In genomic region chr14:72116842-72117241, GRCm38 (mm10) we compare ENCODE assay signal across 11 mouse cellular contexts.
DNase-seq lines count a peak whose midpoint lies in the region; ATAC-seq and TF ChIP-seq lines count a peak whose summit lies in the region.
"Had no signal": no experiment of that assay in that cellular context is flagged by ENCODE, and none has a peak within 500 bp of the region (broad histone marks: within the 10 kb centered on the region; RNA-seq: fewer than 3 reads in every experiment).

No protein-coding gene starts in this region.

- H3K36me3 ChIP-seq in forebrain, embryonic 14.5 days (ENCODE audit: control insufficient read depth, insufficient read depth, low read length) = no peaks in the 10 kb centered on the region
- H3K36me3 ChIP-seq in forebrain, embryonic 11.5 days (ENCODE audit: control insufficient read depth, insufficient read depth, low read length) = no peaks in the 10 kb centered on the region
- H3K36me3 ChIP-seq in midbrain, embryonic 14.5 days (ENCODE audit: control insufficient read depth, insufficient read depth, low read length) = no peaks in the 10 kb centered on the region
- no peaks in the 10 kb centered on the region for H3K36me3 ChIP-seq in midbrain, embryonic 16.5 days (ENCODE audit: control insufficient read depth, insufficient read depth, low read length)
- H3K36me3 ChIP-seq: midbrain, embryonic 12.5 days had no signal

- H3K4me1 ChIP-seq in forebrain, embryonic 14.5 days (ENCODE audit: control insufficient read depth, insufficient read depth, low read length) = no peaks in the 10 kb centered on the region
- no peaks in the 10 kb centered on the region for H3K4me1 ChIP-seq in forebrain, embryonic 11.5 days (replicated peaks; ENCODE audit: control insufficient read depth, insufficient read depth, low read length)
- H3K4me1 ChIP-seq in midbrain, embryonic 14.5 days (ENCODE audit: control insufficient read depth, insufficient read depth, low read length) = no peaks in the 10 kb centered on the region
- no peaks in the 10 kb centered on the region for H3K4me1 ChIP-seq in midbrain, embryonic 16.5 days (ENCODE audit: control insufficient read depth, insufficient read depth, low read length)
- no peaks in the 10 kb centered on the region for H3K4me1 ChIP-seq in lung, adult 2 months (ENCODE audit: control insufficient read depth, insufficient read depth, low read length)
- H3K4me1 ChIP-seq: midbrain, embryonic 12.5 days had no signal

- no peak overlapping the region for H3K27ac ChIP-seq in forebrain, embryonic 14.5 days (ENCODE audit: low read depth, low read length)
- H3K27ac ChIP-seq in forebrain, embryonic 11.5 days (ENCODE audit: low read depth, low read length) = no peak overlapping the region
- H3K27ac ChIP-seq in midbrain, embryonic 14.5 days (replicated peaks; ENCODE audit: low read depth, low read length) = no peak overlapping the region
- no peak overlapping the region for H3K27ac ChIP-seq in midbrain, embryonic 16.5 days (ENCODE audit: low read length)
- H3K27ac ChIP-seq: liver, embryonic 14.5 days; midbrain, embryonic 12.5 days; stomach, postnatal 0 days had no signal

- no peak overlapping the region for H3K4me3 ChIP-seq in forebrain, embryonic 14.5 days (ENCODE audit: low read depth, low read length)
- H3K4me3 ChIP-seq in forebrain, embryonic 11.5 days (ENCODE audit: low read depth, low read length) = no peak overlapping the region
- H3K4me3 ChIP-seq in midbrain, embryonic 14.5 days (replicated peaks; ENCODE audit: low read depth, low read length) = no peak overlapping the region
- no peak overlapping the region for H3K4me3 ChIP-seq in midbrain, embryonic 16.5 days (ENCODE audit: low read depth, low read length)
- no peak overlapping the region for H3K4me3 ChIP-seq in lung, adult 2 months (replicated peaks; ENCODE audit: extremely low read depth, low read depth, low read length)
- H3K4me3 ChIP-seq: midbrain, embryonic 12.5 days had no signal

- WGBS in forebrain, embryonic 14.5 days = 36% methylated on average over 4 of the region's 4 CpGs
- 87% methylated on average over 4 of the region's 4 CpGs for WGBS in forebrain, embryonic 11.5 days
- WGBS in midbrain, embryonic 14.5 days = 63% methylated on average over 4 of the region's 4 CpGs
- WGBS in midbrain, embryonic 16.5 days = 49% methylated on average over 4 of the region's 4 CpGs
- WGBS in lung, adult 2 months = 45% methylated on average over 4 of the region's 4 CpGs

- H3K4me2 ChIP-seq in forebrain, embryonic 14.5 days (ENCODE audit: low read length) = no peak overlapping the region
- H3K4me2 ChIP-seq in forebrain, embryonic 11.5 days (ENCODE audit: low read depth, low read length, severe bottlenecking) = no peak overlapping the region
- H3K4me2 ChIP-seq in midbrain, embryonic 14.5 days (ENCODE audit: low read length) = no peak overlapping the region
- H3K4me2 ChIP-seq in midbrain, embryonic 16.5 days (ENCODE audit: low read length) = no peak overlapping the region
- H3K4me2 ChIP-seq: midbrain, embryonic 12.5 days had no signal

- peak; percentile 55; the same call in 1 of the 2 replicates for ATAC-seq in forebrain, embryonic 14.5 days
- ATAC-seq in forebrain, embryonic 11.5 days (replicated peaks; ENCODE audit: low FRiP score) = no peak
- no peak for ATAC-seq in midbrain, embryonic 14.5 days (ENCODE audit: low FRiP score, low TSS enrichment)
- no peak for ATAC-seq in midbrain, embryonic 16.5 days

- H3K9me3 ChIP-seq in forebrain, embryonic 14.5 days (replicated peaks; ENCODE audit: control insufficient read depth, low read length) = no peaks in the 10 kb centered on the region
- H3K9me3 ChIP-seq in forebrain, embryonic 11.5 days (ENCODE audit: control insufficient read depth, low read length) = no peaks in the 10 kb centered on the region
- no peaks in the 10 kb centered on the region for H3K9me3 ChIP-seq in midbrain, embryonic 14.5 days (ENCODE audit: control insufficient read depth, low read length)
- no peaks in the 10 kb centered on the region for H3K9me3 ChIP-seq in midbrain, embryonic 16.5 days (replicated peaks; ENCODE audit: control insufficient read depth, low read length, poor library complexity, severe bottlenecking)
- H3K9me3 ChIP-seq: midbrain, embryonic 12.5 days had no signal

- peak; percentile 69 for DNase-seq in forebrain, embryonic 14.5 days (ENCODE audit: low spot score)
- no peak for DNase-seq in forebrain, embryonic 11.5 days (ENCODE audit: low spot score)
- peak; percentile 26 for DNase-seq in midbrain, embryonic 14.5 days
- DNase-seq in cerebellum, postnatal 25 days = peak; percentile 58 to 77
- DNase-seq in layer of hippocampus, postnatal 10 days (ENCODE audit: low spot score in 2 of 2) = peak; percentile 42 to 55
- DNase-seq in lung, adult 2 months = no peak
- no peak for DNase-seq in adrenal gland, postnatal 36 days

- no peaks in the 10 kb centered on the region for H3K27me3 ChIP-seq in forebrain, embryonic 14.5 days (replicated peaks; ENCODE audit: control insufficient read depth, insufficient read depth, low read length)
- no peaks in the 10 kb centered on the region for H3K27me3 ChIP-seq in forebrain, embryonic 11.5 days (ENCODE audit: control insufficient read depth, insufficient read depth, low read length)
- H3K27me3 ChIP-seq in midbrain, embryonic 14.5 days (ENCODE audit: control insufficient read depth, insufficient read depth, low read length) = no peaks in the 10 kb centered on the region
- H3K27me3 ChIP-seq in midbrain, embryonic 16.5 days (ENCODE audit: control insufficient read depth, insufficient read depth, low read depth, low read length) = no peaks in the 10 kb centered on the region
- H3K27me3 ChIP-seq: midbrain, embryonic 12.5 days had no signal

- TF ChIP-seq CTCF in lung, adult 2 months (IDR thresholded peaks at IDR 0.05; ENCODE audit: insufficient read depth, low read length) = no peak

- TF ChIP-seq POLR2A in lung, adult 2 months (IDR thresholded peaks at IDR 0.05; ENCODE audit: borderline replicate concordance, extremely low read depth, low read depth, low read length) = no peak

- no peak overlapping the region for H3K9ac ChIP-seq in forebrain, embryonic 14.5 days (ENCODE audit: low read length)
- no peak overlapping the region for H3K9ac ChIP-seq in forebrain, embryonic 11.5 days (ENCODE audit: low read length)
- no peak overlapping the region for H3K9ac ChIP-seq in midbrain, embryonic 14.5 days (replicated peaks; ENCODE audit: low read length)
- no peak overlapping the region for H3K9ac ChIP-seq in midbrain, embryonic 16.5 days (ENCODE audit: low read depth, low read length)
- H3K9ac ChIP-seq: liver, embryonic 14.5 days; midbrain, embryonic 12.5 days had no signal

Comparison
In these comparisons a context has a peak if more than half of its experiments do, and no peak if none do; other contexts are left out.
1. DNase-seq: peak in forebrain, embryonic 14.5 days (single experiment), midbrain, embryonic 14.5 days (single experiment), cerebellum, postnatal 25 days (2 of 2) and layer of hippocampus, postnatal 10 days (2 of 2); none in forebrain, embryonic 11.5 days (single experiment), lung, adult 2 months (single experiment) and adrenal gland, postnatal 36 days (0 of 2).